Mouse (Mus musculus) spleen, postnatal 36 days (tissue): ENCODE results near the gene Tmem163.
A peak's percentile ranks its signal among the peaks of the same experiment; 100 is the strongest.

Source experiments
- DNase-seq, 2 experiments: peaks; one replicate each; pipeline ENCODE4 v3.0.0; 2022; ENCODE audit warnings: low spot score in 2 of 2, mixed read lengths in 1 of 2

Gene Tmem163

DNA sequence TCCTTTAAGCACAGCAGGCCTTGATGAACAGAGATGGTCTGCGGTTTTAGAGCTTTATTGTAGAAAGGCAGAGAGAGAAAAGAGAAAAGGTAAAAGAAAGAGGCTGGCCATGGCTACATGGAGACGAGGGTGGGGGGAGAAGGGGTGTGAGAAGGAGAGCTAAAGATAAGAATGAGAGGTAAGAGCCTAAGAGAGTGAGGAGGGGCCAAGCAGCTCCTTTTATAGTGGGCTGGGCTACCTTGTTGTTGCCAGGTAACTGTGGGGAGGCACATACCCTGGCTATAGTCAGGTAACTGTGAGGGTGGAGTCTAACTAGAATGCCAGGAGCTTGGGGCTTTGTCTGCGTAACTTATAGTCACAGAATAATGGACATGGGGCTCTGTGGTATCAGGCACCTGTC lies 110.7 kb downstream of the Tmem163 start:
- no peak for DNase-seq

DNA sequence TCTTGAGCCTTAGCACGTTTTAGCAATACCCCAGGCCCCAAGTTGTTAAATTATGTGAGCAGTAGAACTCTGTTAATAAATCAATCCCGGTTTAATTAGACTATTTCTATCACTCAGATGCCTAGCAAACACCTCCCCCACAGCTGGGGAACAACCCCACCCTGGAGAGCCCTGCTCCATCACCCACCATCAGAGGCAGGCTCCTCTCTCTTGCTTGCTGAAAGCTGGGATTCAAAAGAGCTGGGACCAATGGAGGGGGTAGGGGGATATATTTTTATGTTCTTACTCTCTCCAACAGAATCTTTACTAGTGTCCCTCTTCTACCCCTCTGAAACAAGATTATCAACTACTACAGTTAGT lies 122.9 kb downstream of the Tmem163 start:
- no peak for DNase-seq

DNA sequence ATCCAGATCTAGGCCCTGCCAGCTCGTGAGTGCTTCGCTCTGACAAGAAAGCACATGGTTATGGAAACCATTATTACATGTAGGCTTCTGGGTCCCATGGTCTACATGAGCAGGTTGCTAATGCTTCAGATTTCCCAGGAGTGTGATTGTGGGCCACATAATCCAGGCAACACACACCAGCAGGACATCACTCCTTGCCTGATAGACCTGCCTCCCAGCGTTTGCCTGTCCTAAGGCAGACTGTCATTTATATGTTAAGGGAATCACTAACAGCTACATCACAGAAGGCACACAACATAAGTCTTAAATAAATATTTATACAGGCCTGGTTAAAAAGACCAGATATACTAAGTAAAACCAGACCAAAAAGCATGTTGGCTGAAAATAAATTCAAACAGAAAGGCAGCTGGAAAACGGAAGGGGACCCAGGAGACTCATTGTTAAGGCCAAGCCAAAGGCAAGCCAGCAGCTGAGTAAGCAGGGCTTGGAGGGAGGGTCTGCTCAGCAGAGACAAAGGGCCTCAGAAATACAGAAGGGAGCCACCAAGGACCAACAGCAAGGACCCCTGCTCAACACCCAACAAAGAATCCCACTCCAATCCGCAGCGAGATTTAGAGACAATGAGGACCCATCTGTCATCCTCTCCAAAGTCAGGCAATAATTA lies 123.4 kb downstream of the Tmem163 start:
- no peak for DNase-seq

DNA sequence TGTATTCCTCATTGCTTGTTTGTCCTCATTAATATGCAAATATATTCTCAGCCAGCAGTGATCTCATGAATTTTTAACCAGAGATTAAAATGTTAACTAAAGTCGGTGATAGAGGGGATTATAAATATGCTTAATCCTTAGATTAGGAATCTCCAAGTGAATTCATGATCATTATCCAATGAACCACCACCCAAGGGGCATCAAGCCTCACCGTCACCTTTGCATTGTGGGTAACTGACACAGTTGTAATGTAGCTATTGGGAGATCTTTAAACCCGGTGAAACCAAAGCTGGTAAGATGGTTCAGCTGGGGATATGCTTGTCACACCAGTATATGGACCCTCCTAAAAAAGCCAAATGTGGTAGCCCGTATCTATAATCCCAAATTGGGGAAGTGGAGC lies 131.3 kb downstream of the Tmem163 start:
- DNase-seq = no peak

DNA sequence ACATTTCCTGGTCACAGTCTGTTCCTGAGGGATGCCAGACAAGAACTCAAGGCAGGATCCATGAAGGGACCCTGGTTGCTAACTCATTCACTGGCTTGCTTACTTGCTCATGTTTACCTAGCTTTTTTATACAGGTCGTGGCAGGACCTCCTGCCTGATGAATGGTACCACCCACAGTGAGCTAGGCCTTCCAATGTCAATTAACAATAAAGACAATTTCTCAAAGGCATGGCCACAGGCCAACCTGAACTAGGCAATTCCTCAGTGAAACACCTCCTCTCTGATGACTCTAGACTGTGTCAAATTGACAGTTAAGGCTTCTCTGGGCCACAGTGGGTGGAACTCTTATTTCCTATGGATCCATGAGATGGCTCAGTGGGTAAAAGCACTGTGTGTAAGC lies 136.6 kb downstream of the Tmem163 start:
- DNase-seq = no peak

DNA sequence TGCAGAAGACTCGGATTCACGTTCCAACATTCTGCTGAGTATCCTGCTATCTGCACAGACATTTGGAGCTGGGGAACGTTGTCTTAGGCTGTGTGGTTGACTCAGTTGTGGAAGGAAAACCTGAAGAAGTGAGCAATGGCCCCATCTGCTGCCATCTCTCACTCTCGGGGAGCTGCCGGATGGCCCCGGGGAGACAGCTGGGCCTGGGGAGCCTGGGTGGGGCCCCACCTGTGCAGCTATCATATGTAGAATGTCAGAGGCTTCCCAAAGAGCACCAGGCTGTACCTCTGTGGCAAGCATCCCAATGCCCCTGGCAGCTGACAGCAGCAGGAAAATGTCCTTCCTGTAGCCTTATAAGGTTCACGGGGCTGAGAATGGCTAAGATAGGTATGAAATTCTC lies 137.4 kb downstream of the Tmem163 start:
- no peak for DNase-seq

DNA sequence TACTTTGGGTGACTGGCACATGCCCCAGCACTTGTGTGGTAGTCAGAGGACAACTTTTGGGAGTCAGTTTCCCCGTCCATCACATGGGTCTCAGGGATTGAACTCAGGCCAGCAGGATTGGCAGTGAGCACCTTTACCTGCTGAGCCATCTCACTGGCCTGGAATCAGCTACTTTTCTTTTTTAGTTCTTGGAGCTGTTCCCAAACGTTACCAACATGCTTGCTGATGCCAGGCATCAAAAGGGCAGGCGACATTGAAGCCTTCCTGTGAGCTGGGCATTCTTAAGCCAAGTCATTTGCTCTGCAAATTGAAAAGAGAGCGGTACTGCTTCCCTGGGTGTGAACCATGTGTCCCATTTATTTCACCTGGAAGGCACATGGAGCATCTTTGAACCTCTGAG lies 137.8 kb downstream of the Tmem163 start:
- DNase-seq = no peak

DNA sequence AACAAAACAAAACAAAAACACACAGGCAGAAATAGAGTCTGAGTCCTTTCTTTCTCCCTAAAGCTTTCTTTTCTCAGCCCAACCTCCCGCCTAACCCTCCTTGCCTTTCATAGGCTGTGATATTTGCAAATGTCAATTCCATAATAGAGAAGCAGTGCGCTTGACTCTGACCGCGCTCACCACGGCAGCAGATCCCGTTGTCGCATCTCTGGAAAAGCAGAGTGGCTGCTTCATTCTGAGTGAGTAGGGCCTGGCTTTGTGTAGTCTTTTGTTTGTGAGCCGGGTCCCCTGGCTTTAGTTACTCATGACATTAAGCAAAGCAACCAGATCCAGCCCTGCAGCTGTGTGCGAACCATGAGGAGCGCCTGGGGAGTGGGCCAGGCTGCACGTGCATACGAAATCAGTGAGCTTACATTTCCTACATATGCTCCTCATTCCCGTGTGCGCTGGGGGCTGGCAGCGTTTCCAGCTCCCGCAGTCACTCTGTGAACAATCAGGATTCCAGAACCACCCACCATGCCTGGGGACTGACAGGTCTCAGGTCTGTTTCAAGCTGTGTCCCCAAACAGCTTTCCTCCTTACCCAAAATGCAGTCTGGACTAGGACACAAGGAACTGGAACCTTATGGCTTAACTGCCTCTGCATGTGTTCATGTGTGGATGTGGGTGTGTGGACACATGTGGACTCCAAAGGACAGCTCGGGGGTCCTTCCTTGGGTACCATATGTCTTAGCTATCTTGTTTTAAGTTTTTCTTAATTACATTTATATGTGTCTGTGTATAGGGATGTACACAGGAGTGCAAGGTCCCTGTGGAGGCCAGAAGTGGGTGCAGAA lies 141.9 kb downstream of the Tmem163 start:
- DNase-seq = no peak

DNA sequence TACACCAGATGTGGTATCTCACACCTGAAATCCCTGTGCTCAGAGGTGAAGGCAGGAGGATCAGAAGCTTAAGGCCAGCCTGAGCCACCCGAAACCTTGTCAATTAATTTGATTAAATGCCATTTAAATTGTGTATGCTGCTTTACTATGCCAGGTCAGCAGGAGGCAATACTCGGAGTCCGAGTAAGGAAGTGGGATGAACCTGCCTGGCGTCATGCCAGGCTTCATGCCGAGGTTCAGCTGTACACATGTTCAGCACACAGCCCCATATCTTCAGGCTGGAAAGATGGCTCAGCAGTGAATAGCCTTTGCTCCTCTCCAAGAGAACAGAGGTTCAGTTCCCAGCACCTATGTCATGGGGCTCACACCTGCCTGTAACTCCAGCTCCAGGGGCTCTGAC lies 142.9 kb downstream of the Tmem163 start:
- no peak for DNase-seq

DNA sequence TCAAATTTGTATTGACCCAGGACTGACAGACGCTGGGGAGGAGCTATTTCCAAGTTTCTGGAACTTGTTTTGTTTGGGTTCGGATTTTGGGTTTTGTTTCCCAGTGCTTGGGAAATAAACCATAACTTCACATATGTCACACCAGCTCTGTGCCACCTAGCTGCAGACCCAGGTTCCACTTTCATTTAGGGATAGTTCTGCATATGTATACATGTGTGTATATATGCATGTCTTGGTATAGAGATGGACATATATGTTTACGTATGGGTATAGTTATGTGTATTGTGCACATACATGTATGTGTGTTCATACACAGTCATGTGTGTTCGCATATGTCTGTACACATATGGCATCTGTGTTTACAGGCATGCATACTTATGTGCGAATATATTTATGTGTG lies 147.6 kb downstream of the Tmem163 start:
- no peak for DNase-seq

DNA sequence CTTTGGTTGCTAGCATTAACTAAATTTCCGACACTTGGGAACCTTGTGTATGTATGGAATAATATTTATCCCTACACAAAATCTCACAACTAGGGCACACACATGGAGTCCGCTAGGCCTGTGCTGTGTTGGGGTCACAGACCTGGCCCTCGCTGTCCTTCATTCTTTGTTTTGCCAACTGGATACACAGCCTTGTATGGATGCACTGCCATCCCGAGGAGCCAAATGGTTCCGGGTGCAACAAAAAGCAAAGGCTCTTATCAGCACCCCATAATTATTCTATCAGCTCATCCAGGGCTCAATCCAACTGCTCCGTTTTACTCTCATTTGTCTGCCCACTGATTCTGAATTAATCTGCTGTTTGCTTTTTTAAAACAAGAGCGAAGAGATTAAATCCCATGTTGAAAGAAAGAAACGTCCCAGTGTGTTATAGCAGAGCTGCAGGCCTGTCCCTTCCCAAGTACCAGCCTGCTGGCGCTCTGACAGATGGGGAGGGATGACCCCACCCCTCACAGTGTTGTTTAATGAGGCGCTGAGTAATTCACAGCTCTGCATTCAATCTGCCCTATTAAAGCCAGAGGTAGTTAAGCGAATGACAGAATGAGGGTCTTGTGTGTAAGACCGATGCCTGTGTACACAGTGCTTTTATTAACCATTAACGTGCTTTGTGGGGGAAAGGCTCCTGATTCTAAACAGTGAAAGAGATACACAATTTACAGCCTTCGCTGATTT lies 148.3 kb downstream of the Tmem163 start:
- no peak for DNase-seq

DNA sequence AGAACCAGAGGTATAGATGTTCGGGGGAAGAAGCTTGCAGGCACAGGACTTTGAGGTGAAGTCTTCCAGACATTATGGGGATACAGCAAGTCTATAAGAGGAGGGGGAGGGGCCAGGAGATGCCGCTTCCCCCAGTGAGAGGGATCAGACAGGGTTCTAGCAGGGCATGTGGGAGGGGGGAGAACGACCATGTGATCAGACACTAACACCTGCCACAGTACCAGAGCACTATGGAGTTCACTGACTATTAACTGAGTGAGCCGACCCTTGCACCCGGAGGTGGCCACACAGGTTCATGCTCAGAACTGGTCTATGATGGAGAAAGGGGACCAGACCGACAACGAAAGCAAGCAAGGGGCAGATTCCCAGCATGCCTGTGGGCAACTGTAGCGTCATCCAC lies 156.0 kb downstream of the Tmem163 start:
- no peak for DNase-seq

DNA sequence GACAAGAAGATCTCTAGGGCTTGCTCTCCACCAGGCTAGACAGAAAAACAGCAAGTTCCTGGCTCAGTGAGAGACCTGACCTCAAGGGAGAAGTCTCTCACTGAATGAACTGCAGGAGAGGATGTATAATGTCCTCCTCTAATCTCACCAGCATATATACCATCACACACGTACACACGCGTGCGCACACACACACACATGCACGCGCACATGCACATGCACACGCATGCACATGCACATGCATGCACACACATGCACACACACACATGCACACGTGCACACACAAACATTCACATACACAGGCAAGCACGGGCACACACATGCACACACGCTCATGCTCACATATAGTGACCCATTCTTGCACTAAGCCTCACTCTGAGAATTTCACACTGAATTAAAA lies 164.5 kb downstream of the Tmem163 start:
- no peak for DNase-seq

DNA sequence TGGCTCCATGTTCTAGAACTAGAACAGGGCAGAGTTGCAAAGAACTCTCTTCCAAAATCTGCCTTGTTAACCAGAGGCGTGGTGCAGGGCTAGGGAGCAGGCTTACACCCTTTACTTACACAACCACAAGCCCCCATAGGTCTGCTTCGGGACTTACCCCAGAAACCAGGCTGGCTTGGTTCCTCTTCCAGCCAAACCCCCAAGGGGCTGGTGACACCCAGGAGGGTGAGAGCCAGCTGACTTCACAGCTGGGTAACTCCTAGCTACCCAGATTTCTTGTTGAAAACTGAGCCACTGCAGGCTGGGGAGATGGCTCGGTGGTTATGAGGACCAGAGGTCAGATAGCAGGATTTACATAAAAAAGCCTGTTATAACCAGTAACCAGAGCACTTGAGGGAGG lies 164.9 kb downstream of the Tmem163 start:
- DNase-seq = peak; percentile 94

DNA sequence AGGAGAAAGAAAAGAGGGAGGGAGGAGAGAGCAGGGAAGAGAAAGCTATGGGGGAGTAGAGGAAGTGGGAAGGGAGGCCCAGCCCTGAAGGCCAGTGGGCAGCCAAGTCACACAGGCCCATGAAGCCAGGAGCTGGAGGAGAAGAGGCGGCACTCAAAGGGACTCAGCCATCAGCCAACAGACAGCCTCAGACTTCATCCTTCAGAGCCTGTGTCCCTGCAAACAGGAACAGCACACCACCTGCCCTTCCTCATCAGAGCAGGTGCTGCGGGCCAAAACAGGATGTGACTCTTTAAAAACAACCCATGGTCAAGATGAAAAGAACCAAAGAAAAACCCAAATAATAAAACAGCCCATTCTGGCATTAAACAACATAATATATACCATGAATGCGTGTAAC lies 165.7 kb downstream of the Tmem163 start:
- DNase-seq = peak; percentile 80 to 83

DNA sequence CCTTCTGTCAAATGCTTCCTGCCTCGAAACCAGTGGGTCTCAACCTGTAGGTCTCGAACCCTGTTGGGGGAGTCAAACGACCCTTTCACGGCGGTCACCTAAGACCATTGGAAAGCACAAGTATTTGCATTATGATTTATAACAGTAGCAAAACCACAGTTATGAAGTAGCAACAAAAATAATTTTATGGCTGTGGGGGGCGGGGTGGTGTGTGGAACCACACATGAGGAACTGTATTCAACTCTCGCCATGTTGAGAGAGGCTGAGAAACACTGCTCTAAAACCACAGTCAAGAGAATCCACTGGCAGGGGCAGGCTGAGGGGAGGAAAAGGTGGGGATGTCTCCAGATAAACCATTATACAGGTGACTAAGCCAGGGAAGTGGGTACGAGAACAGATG lies 166.2 kb downstream of the Tmem163 start:
- DNase-seq = peak; percentile 67 to 79

DNA sequence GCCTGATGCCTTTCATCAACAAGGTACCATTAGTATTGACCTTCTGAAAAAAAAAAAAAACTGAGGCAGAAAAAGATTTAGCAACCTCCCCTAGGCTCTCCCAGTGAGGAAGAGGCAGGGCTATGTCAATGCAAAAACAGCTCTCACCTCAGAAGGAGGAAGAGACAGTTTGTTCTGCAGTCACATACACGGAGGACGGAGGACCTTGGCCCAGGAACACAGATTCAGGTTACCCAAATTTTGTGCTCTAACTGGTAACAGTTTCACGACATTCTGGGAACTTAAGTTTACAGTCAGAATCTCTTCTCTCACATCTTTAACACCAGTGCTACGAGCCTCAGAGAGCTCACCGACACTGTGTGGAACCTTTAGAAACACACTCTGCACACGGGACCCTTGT lies 166.6 kb downstream of the Tmem163 start:
- peak; percentile 71 for DNase-seq

DNA sequence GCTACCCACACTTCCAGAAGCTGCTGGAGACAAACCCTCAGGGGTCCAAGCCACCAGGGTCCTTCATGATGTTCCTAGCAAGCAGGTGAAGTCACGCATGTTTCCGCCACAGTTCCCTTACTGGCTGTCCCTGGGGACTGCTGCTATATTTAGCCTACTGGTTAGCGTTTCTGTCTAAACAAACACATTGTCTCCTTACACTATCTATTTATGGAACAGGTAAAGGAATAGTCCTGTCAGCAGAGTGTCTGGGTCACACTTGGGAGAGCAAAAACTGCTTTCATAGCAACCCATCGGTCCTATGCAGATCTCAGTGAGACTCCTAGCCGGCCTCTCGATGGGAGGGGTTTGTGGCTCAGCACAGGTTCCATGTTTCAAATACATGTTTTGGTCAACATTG lies 168.0 kb downstream of the Tmem163 start:
- DNase-seq = peak; percentile 72 to 75

DNA sequence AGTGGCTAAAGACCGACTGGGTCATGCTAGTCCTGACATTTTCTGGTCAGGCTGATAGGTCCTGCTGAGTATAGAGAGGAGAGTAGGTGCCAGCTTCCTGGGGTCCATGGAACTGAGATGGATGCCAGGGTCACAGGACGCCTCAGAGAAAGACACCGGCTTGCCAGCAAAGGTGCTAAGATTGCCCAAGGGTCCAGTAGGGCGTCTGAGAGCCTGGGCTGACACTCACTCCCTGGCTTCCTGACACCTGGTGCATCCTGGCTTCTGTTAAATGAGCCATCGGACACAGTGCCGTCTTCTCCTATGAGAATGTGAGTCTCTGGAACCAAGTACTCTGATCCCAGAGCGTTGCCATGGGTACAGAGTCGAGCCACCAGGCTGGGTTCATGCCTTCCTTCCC lies 170.4 kb downstream of the Tmem163 start:
- DNase-seq = no peak

DNA sequence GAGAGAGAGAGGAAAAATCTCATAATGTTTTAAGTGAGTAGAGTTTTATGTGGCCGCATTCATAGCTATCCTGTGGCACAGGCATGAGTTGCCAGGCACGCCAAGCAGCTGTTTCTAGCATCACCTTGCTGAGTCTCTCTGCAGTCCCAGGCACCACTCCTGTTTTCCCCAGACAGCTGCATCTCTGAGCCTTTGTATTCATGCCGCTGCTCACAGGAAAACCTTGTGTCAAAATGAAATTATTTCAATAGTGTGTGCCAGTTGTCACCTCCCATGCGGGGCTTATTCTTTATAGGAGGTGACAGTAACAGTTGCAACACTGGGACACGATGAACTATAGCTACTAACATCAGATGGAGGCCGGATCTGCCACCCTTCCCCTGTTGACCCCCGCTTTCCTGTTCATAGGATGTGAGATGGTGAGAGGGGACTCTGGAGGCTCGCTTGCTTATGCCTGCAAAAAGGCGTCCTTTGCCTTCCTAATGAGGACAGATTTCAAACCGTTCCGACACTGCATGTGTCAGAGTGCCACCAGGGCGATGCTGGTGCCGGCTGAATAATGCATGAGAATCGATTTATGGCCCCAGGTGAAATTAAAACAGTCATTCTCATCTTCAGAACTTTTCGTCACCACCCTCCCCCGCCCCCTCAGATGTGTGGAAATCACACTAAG lies 171.1 kb downstream of the Tmem163 start:
- DNase-seq = no peak

DNA sequence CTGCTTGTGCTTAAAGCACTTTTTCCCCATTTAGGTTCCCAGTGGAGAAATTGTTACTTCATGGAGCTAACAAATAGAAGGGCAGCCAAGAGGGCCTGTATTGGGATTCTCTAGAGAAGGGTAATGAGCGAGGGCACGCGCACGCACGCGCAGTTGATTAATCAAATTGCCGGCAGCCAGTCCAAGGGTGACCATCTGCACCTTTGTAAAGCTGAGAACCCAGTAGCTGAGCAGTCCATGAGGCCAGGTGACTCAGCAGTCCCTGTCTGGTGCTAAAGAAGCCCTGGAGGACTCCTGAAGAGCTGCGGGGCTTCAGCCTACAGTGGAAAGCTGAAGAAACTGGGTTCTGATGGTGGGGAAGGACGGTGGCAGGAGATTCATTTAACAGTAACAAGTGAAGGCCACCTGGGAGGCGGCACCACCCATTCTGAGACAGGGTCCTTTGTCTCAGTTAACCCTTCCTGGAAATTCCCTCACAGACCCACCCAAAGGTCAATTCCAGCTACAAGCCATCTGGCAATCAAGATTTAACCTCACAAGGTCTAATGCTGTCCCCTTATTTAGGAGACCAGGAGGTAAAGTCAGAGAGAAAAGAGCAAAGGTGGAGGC lies 172.2 kb downstream of the Tmem163 start:
- DNase-seq = no peak

DNA sequence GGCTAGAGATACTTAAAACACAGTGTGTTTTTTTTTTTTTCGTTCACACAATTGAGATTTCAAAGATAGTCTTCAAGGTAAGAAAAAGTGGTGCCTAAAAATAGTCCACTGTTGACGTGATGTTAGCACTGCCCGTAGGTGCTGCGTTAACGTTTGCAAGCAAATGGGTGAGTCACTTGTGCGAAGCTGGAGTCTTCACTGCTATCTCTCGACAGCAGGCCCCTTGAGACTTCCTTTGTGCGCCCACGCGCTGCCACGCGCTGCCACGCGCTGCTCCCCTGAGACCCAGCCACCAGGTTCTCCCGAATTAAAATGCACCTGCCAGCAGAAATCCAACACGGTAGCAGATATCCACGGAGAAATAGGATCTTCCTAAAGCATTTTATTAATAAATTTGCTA lies 178.6 kb downstream of the Tmem163 start:
- peak; percentile 74 to 75 for DNase-seq
